ENCODE assay signal across 10 mouse cellular contexts in genomic region chr4:32041741-32042452, GRCm38 (mm10).
A peak's percentile ranks its signal among the peaks of the same experiment; 100 is the strongest.
DNase-seq lines count a peak whose midpoint lies in the region; ATAC-seq and TF ChIP-seq lines count a peak whose summit lies in the region.
"Had no signal": no experiment of that assay in that cellular context is flagged by ENCODE, and none has a peak within 500 bp of the region (broad histone marks: within the 10 kb centered on the region; RNA-seq: fewer than 3 reads in every experiment).

No protein-coding gene starts in this region.

- no peaks in the 10 kb centered on the region for H3K36me3 ChIP-seq in hindbrain, embryonic 10.5 days
- H3K36me3 ChIP-seq in midbrain, postnatal 0 days (ENCODE audit: insufficient read depth, low read length), result no peaks in the 10 kb centered on the region
- H3K36me3 ChIP-seq: embryonic facial prominence, embryonic 13.5 days; lung, embryonic 15.5 days had no signal

- TF ChIP-seq CTCF in layer of hippocampus, adult 2 months (conservative IDR thresholded peaks at IDR 0.05), result peak; percentile 51
- TF ChIP-seq CTCF in midbrain, postnatal 0 days (IDR thresholded peaks at IDR 0.05), result peak; percentile 61

- H3K4me2 ChIP-seq in midbrain, postnatal 0 days (ENCODE audit: low read depth, low read length, poor library complexity, severe bottlenecking), result no peak overlapping the region
- H3K4me2 ChIP-seq: embryonic facial prominence, embryonic 13.5 days; lung, embryonic 15.5 days had no signal

- no peaks in the 10 kb centered on the region for H3K27me3 ChIP-seq in hindbrain, embryonic 10.5 days (ENCODE audit: insufficient read depth, poor library complexity, severe bottlenecking)
- H3K27me3 ChIP-seq in midbrain, postnatal 0 days (ENCODE audit: insufficient read depth, low read length), result no peaks in the 10 kb centered on the region
- H3K27me3 ChIP-seq: embryonic facial prominence, embryonic 13.5 days; lung, embryonic 15.5 days had no signal

- no peaks in the 10 kb centered on the region for H3K9me3 ChIP-seq in hindbrain, embryonic 10.5 days
- H3K9me3 ChIP-seq in midbrain, postnatal 0 days (ENCODE audit: low read length), result no peaks in the 10 kb centered on the region
- H3K9me3 ChIP-seq: embryonic facial prominence, embryonic 13.5 days; lung, embryonic 15.5 days had no signal

- no peak overlapping the region for H3K9ac ChIP-seq in midbrain, postnatal 0 days (replicated peaks; ENCODE audit: low read length, poor library complexity, severe bottlenecking)
- H3K9ac ChIP-seq: embryonic facial prominence, embryonic 13.5 days; lung, embryonic 15.5 days had no signal

- ATAC-seq in midbrain, postnatal 0 days (ENCODE audit: low FRiP score), result peak; percentile 82
- no peak for ATAC-seq in monocyte, adult 5-6 weeks (replicated peaks; ENCODE audit: insufficient number of reproducible peaks, low FRiP score, low TSS enrichment, poor library complexity, severe bottlenecking)
- ATAC-seq in activated CD4-positive, CD25-positive, alpha-beta regulatory T cell, adult 4 months, result no peak

- H3K4me3 ChIP-seq in layer of hippocampus, adult 2 months, result no peak overlapping the region
- H3K4me3 ChIP-seq in hindbrain, embryonic 10.5 days, result no peak overlapping the region
- no peak overlapping the region for H3K4me3 ChIP-seq in midbrain, postnatal 0 days (ENCODE audit: low read depth, low read length)
- H3K4me3 ChIP-seq: embryonic facial prominence, embryonic 13.5 days; lung, embryonic 15.5 days had no signal

- 44% methylated on average over 15 of the region's 15 CpGs for WGBS in hindbrain, embryonic 10.5 days
- WGBS in midbrain, postnatal 0 days, result 30% methylated on average over 15 of the region's 15 CpGs

- peak overlapping the region; percentile 40; the same call in 1 of the 2 replicates for H3K27ac ChIP-seq in layer of hippocampus, adult 2 months
- peak overlapping the region; percentile 81 for H3K27ac ChIP-seq in hindbrain, embryonic 10.5 days
- peak overlapping the region; percentile 65 for H3K27ac ChIP-seq in midbrain, postnatal 0 days (ENCODE audit: low read depth, low read length)
- H3K27ac ChIP-seq: embryonic facial prominence, embryonic 13.5 days; lung, embryonic 15.5 days had no signal

- H3K4me1 ChIP-seq in hindbrain, embryonic 10.5 days (replicated peaks), result peaks cover 45% of the 10 kb centered on the region
- H3K4me1 ChIP-seq in midbrain, postnatal 0 days (ENCODE audit: insufficient read depth, low read length), result no peaks in the 10 kb centered on the region
- H3K4me1 ChIP-seq: embryonic facial prominence, embryonic 13.5 days had no signal

- peak in 1 of 2 experiments; percentile 41 for DNase-seq in layer of hippocampus, adult 2 months (ENCODE audit: low spot score in 2 of 2)
- DNase-seq in layer of hippocampus, adult 9-10 months (ENCODE audit: low spot score), result no peak
- peak; percentile 90 for DNase-seq in embryo, embryonic 10 days (ENCODE audit: low spot score)
- DNase-seq in hindbrain, embryonic 10.5 days (ENCODE audit: low spot score), result peak; percentile 81
- peak; percentile 81 for DNase-seq in midbrain, postnatal 0 days (ENCODE audit: low spot score)
- no peak for DNase-seq in adrenal gland, adult 2 months

Comparison
In these comparisons a context has a peak if more than half of its experiments do, and no peak if none do; other contexts are left out.
1. DNase-seq: peak in embryo, embryonic 10 days (single experiment), hindbrain, embryonic 10.5 days (single experiment) and midbrain, postnatal 0 days (single experiment); none in layer of hippocampus, adult 9-10 months (single experiment) and adrenal gland, adult 2 months (single experiment).
2. Peak in every context shown above with its lines, with median percentiles within 50 percentile points of each other: H3K27ac ChIP-seq.